Mouse (Mus musculus) E14TG2a.4 (cell line): ENCODE measurements around the gene Rbm4.

Experiments
- H3K27me3 ChIP-seq: 2 replicates; pipeline ENCODE4 v1.6.1; 2014; ENCODE audit warnings: low read length, control low read depth; ENCODE audit not compliant: insufficient read depth
- H3K36me3 ChIP-seq: 2 replicates; pipeline ENCODE4 v1.6.1; 2014; ENCODE audit warnings: low read length, control low read depth; ENCODE audit not compliant: insufficient read depth
- H3K4me1 ChIP-seq: replicated peaks from 2 replicates; pipeline ENCODE4 v1.6.1; 2014; ENCODE audit warnings: low read depth, low read length, control low read depth
- H3K4me3 ChIP-seq: replicated peaks from 2 replicates; pipeline ENCODE4 v1.5.1; 2014; ENCODE audit warnings: mild to moderate bottlenecking, low read length
- H3K9me3 ChIP-seq: 2 replicates; pipeline ENCODE4 v1.6.1; 2014; ENCODE audit warnings: low read length, control low read depth
- CTCF ChIP-seq: conservative IDR thresholded peaks from 2 replicates; pipeline ENCODE4 v1.5.1; 2014; ENCODE audit warnings: low read length
- NANOG ChIP-seq: IDR thresholded peaks from 2 replicates; pipeline ENCODE4 v1.6.1; 2014; ENCODE audit warnings: borderline replicate concordance, low read length, mixed read lengths
- POU5F1 ChIP-seq: IDR thresholded peaks from 2 replicates; pipeline ENCODE4 v1.6.1; 2014; ENCODE audit warnings: low read length, borderline replicate concordance

Gene Rbm4

GRCm38 (mm10) chr19:4793831-4794422 is at the start of gene Rbm4:
TSS of gene Rbm4 (minus strand) at chr19:4793901.
- Histone ChIP-seq H3K4me3 (peak within 1 kb of the TSS; percentile 89), H3K9me3 (no peaks in the 10 kb centered on the region), H3K36me3 (peaks cover 77% of the 10 kb centered on the region), H3K4me1 (peaks cover 86% of the 10 kb centered on the region), H3K27me3 (no peaks in the 10 kb centered on the region)
- TF ChIP-seq CTCF (no peak), POU5F1 (no peak), NANOG (no peak)

- Histone ChIP-seq H3K27me3 (peaks cover 23% of the 10 kb centered on the region), H3K9me3 (no peaks in the 10 kb centered on the region), H3K4me1 (peaks cover 42% of the 10 kb centered on the region), H3K36me3 (0 out of 2 replicates have a peak, but pooled peaks cover 4% of the 10 kb centered on the region), H3K4me3 (no peak overlapping the region)
- TF ChIP-seq CTCF: no peak
- no peak for TF ChIP-seq POU5F1
- TF ChIP-seq NANOG: no peak
These were observed 48.9 kb upstream of the Rbm4 start for GRCm38 (mm10) chr19:4842611-4843010.

GRCm38 (mm10) chr19:4840848-4841247 is 47.1 kb upstream of the Rbm4 start:
- Histone ChIP-seq H3K4me1 (peaks cover 54% of the 10 kb centered on the region), H3K36me3 (0 out of 2 replicates have a peak, but pooled peaks cover 10% of the 10 kb centered on the region), H3K4me3 (no peak overlapping the region), H3K9me3 (no peaks in the 10 kb centered on the region), H3K27me3 (peaks cover 23% of the 10 kb centered on the region)
- TF ChIP-seq CTCF (no peak), NANOG (no peak), POU5F1 (no peak)

- TF ChIP-seq NANOG (no peak), CTCF (no peak), POU5F1 (no peak)
- Histone ChIP-seq H3K4me3 (peak within 1 kb of the TSS; percentile 88), H3K4me1 (peaks cover 68% of the 10 kb centered on the region), H3K27me3 (peaks cover 23% of the 10 kb centered on the region), H3K36me3 (peaks cover 16% of the 10 kb centered on the region; the same call in 1 of the 2 replicates), H3K9me3 (no peaks in the 10 kb centered on the region)
These were observed 45.4 kb upstream of the Rbm4 start, which contains the start of the genes Ccs and Ccdc87 for GRCm38 (mm10) chr19:4839149-4839548. TSS of gene Ccs (minus strand) at chr19:4839332. TSS of gene Ccdc87 (plus strand) at chr19:4839366.

- H3K4me1 ChIP-seq: peaks cover 73% of the 10 kb centered on the region
- H3K4me3 ChIP-seq: peak overlapping the region; percentile 88
- TF ChIP-seq POU5F1: no peak
- TF ChIP-seq NANOG: no peak
- no peak for TF ChIP-seq CTCF
- peaks cover 21% of the 10 kb centered on the region for H3K36me3 ChIP-seq
- H3K9me3 ChIP-seq: no peaks in the 10 kb centered on the region
- H3K27me3 ChIP-seq: peaks cover 23% of the 10 kb centered on the region
These were observed 44.9 kb upstream of the Rbm4 start for GRCm38 (mm10) chr19:4838526-4839140.

- Histone ChIP-seq H3K9me3 (no peaks in the 10 kb centered on the region), H3K4me1 (peaks cover 87% of the 10 kb centered on the region), H3K36me3 (peaks cover 37% of the 10 kb centered on the region), H3K27me3 (peaks cover 23% of the 10 kb centered on the region), H3K4me3 (no peak overlapping the region)
- TF ChIP-seq NANOG (no peak), CTCF (no peak), POU5F1 (no peak)
These were observed 43.3 kb upstream of the Rbm4 start for GRCm38 (mm10) chr19:4837049-4837448.

GRCm38 (mm10) chr19:4836096-4836495 is 42.4 kb upstream of the Rbm4 start:
- H3K27me3 ChIP-seq: peaks cover 15% of the 10 kb centered on the region
- H3K36me3 ChIP-seq: peaks cover 41% of the 10 kb centered on the region
- H3K4me1 ChIP-seq: peaks cover 90% of the 10 kb centered on the region
- TF ChIP-seq POU5F1 (no peak), NANOG (no peak), CTCF (no peak)
- no peaks in the 10 kb centered on the region for H3K9me3 ChIP-seq
- 0 out of 2 replicates have a peak overlapping the region, but pooled peaks have one; percentile 1 for H3K4me3 ChIP-seq

GRCm38 (mm10) chr19:4833977-4834376 is 40.3 kb upstream of the Rbm4 start:
- TF ChIP-seq CTCF: no peak
- no peak for TF ChIP-seq POU5F1
- TF ChIP-seq NANOG: no peak
- H3K4me1 ChIP-seq: peaks cover 98% of the 10 kb centered on the region
- no peaks in the 10 kb centered on the region for H3K27me3 ChIP-seq
- peaks cover 50% of the 10 kb centered on the region for H3K36me3 ChIP-seq
- no peak overlapping the region for H3K4me3 ChIP-seq
- H3K9me3 ChIP-seq: no peaks in the 10 kb centered on the region

GRCm38 (mm10) chr19:4829156-4829555 is 35.5 kb upstream of the Rbm4 start:
- Histone ChIP-seq H3K4me3 (peak overlapping the region; percentile 48; the same call in 1 of the 2 replicates), H3K9me3 (no peaks in the 10 kb centered on the region), H3K4me1 (peaks cover 92% of the 10 kb centered on the region), H3K27me3 (no peaks in the 10 kb centered on the region), H3K36me3 (peaks cover 61% of the 10 kb centered on the region)
- no peak for TF ChIP-seq NANOG
